ENCODE assay signal across 8 mouse cellular contexts in genomic region chr19:21882110-21882940, GRCm38 (mm10).
DNase-seq lines count a peak whose midpoint lies in the region; ATAC-seq and TF ChIP-seq lines count a peak whose summit lies in the region.

No protein-coding gene starts in this region.

- H3K4me1 ChIP-seq in midbrain, embryonic 12.5 days: peaks cover 8% of the 10 kb centered on the region; the same call in 1 of the 2 replicates
- H3K4me1 ChIP-seq in intestine, embryonic 15.5 days (replicated peaks): no peaks in the 10 kb centered on the region
- peaks cover 3% of the 10 kb centered on the region; the same call in 1 of the 2 replicates for H3K4me1 ChIP-seq in forebrain, embryonic 16.5 days (replicated peaks; ENCODE audit: control insufficient read depth, insufficient read depth, low read length)

- WGBS in midbrain, embryonic 12.5 days: 25% methylated on average over 8 of the region's 8 CpGs
- 28% methylated on average over 8 of the region's 8 CpGs for WGBS in intestine, embryonic 15.5 days
- 12% methylated on average over 8 of the region's 8 CpGs for WGBS in forebrain, embryonic 16.5 days

- 0 out of 2 replicates have a peak overlapping the region, but pooled peaks have one; percentile 10 for H3K27ac ChIP-seq in layer of hippocampus, adult 2 months
- H3K27ac ChIP-seq in midbrain, embryonic 12.5 days (replicated peaks): no peak overlapping the region
- H3K27ac ChIP-seq in intestine, embryonic 15.5 days: no peak overlapping the region
- no peak overlapping the region; the same call in 1 of the 2 replicates for H3K27ac ChIP-seq in forebrain, embryonic 16.5 days (ENCODE audit: low read length)

- H3K9me3 ChIP-seq in midbrain, embryonic 12.5 days: no peaks in the 10 kb centered on the region
- H3K9me3 ChIP-seq in intestine, embryonic 15.5 days: no peaks in the 10 kb centered on the region
- no peaks in the 10 kb centered on the region for H3K9me3 ChIP-seq in forebrain, embryonic 16.5 days (ENCODE audit: control insufficient read depth, low read length)

- DNase-seq in layer of hippocampus, adult 2 months (ENCODE audit: low spot score in 2 of 2): no peak
- no peak for DNase-seq in layer of hippocampus, postnatal 25 days (ENCODE audit: extremely low spot score in 1 of 2, low spot score in 1 of 2)
- peak; percentile 38 for DNase-seq in gastrocnemius, postnatal 14 days
- DNase-seq in kidney, adult 9 months: peak; percentile 80
- no peak for DNase-seq in frontal cortex, postnatal 36 days (ENCODE audit: low spot score in 2 of 2)

- H3K4me3 ChIP-seq in layer of hippocampus, adult 2 months: no peak overlapping the region
- no peak overlapping the region for H3K4me3 ChIP-seq in midbrain, embryonic 12.5 days
- H3K4me3 ChIP-seq in intestine, embryonic 15.5 days (replicated peaks): no peak overlapping the region
- no peak overlapping the region for H3K4me3 ChIP-seq in forebrain, embryonic 16.5 days (replicated peaks; ENCODE audit: low read length)

- H3K9ac ChIP-seq in midbrain, embryonic 12.5 days (replicated peaks): no peak overlapping the region
- no peak overlapping the region for H3K9ac ChIP-seq in intestine, embryonic 15.5 days
- H3K9ac ChIP-seq in forebrain, embryonic 16.5 days (replicated peaks; ENCODE audit: low read depth, low read length): no peak overlapping the region

- intact Hi-C loops in gastrocnemius, postnatal 14 days (cut with DNase I; ENCODE audit: low total_unique reads): no loop called here

- H3K27me3 ChIP-seq in midbrain, embryonic 12.5 days: no peaks in the 10 kb centered on the region
- no peaks in the 10 kb centered on the region for H3K27me3 ChIP-seq in intestine, embryonic 15.5 days (replicated peaks)
- H3K27me3 ChIP-seq in forebrain, embryonic 16.5 days (replicated peaks; ENCODE audit: control insufficient read depth, insufficient read depth, low read length): no peaks in the 10 kb centered on the region

- H3K36me3 ChIP-seq in midbrain, embryonic 12.5 days: no peaks in the 10 kb centered on the region
- H3K36me3 ChIP-seq in intestine, embryonic 15.5 days: no peaks in the 10 kb centered on the region
- H3K36me3 ChIP-seq in forebrain, embryonic 16.5 days (ENCODE audit: control insufficient read depth, insufficient read depth): no peaks in the 10 kb centered on the region

- 0 out of 2 replicates have a peak overlapping the region, but pooled peaks have one; percentile 5 for H3K4me2 ChIP-seq in midbrain, embryonic 12.5 days (replicated peaks)
- H3K4me2 ChIP-seq in intestine, embryonic 15.5 days (replicated peaks): no peak overlapping the region
- no peak overlapping the region for H3K4me2 ChIP-seq in forebrain, embryonic 16.5 days (ENCODE audit: low read length)

- ATAC-seq in midbrain, embryonic 12.5 days (ENCODE audit: low FRiP score, low read depth): no peak
- ATAC-seq in intestine, embryonic 15.5 days: no peak
- ATAC-seq in forebrain, embryonic 16.5 days: no peak

- TF ChIP-seq CTCF in layer of hippocampus, adult 2 months (conservative IDR thresholded peaks at IDR 0.05): no peak

Comparison
In these comparisons a context has a peak if more than half of its experiments do, and no peak if none do; other contexts are left out.
1. DNase-seq: peak in gastrocnemius, postnatal 14 days (single experiment) and kidney, adult 9 months (single experiment); none in layer of hippocampus, adult 2 months (0 of 2), layer of hippocampus, postnatal 25 days (0 of 2) and frontal cortex, postnatal 36 days (0 of 2).